Mouse (Mus musculus): ENCODE measurements around the gene Piwil4. TPM values are rescaled to one million over a fixed set of nuclear protein-coding genes. Genes with fewer than 3 reads are reported as not detected.

The Piwil4 gene
- polyA plus RNA-seq, 1 experiment: not detected

DNA sequence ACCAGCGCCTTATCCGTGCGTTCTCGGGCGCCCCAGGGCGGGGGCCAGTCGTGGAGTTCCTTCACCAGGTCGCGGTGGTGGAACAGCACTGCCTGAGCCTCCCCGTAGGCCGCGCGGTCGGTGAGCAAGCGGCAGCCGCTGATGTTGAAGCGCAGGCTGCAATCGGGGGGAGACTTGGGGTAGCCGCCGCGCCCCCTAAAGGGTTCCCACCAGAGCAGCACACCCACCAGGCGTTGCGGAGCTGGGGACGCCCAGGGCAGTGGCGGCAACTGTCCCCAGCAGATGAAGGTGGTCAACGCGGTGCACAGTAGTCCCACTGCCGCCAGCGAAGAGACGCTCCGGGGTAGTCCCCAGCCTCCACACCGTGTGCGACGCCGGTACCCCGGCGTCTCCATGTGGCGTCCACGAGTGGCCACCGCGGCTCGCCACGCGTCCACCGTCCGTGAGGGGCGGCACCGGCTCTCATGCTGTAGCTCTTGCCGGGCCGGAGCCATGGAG is 11.0 kb upstream of the Piwil4 start:
- Histone ChIP-seq H3K27ac (replicated peaks; ENCODE audit: low read depth, low read length) (no peak overlapping the region), H3K4me1 (ENCODE audit: control insufficient read depth, insufficient read depth, insufficient read length, low read length) (peaks cover 3% of the 10 kb centered on the region; the same call in 1 of the 2 replicates), H3K4me3 (ENCODE audit: insufficient read depth, low read depth, low read length) (peak overlapping the region; percentile 64)

DNA sequence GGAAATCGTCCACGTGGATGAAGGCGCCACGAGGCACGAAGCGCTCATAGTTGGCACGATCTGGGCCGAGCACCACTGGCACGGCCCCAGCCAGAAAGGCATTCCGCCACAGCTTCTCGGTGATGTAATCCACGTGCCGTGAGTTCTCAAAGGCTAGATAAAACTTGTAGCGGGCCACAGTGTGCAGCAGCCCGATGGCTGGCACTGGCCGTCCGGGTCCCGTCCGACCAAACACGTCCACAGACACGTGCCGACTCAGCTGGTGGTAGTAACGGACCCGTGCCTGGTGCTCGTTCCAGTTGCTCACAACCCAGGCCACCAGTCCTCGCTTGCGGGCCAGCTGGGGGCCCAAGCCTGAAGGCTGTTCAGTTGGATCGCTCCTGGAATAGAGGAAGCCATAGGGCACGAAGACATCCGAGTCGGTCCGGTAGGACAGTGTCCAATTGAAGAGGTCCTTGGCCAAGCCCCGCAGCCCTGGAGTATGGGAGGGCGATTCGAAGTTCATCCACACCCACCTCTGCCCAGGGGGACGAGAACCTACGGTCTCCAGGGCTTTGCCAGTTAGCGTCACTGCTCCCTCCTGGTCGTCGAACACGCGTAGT is 10.5 kb upstream of the Piwil4 start:
- peak overlapping the region; percentile 64 for H3K4me3 ChIP-seq (ENCODE audit: insufficient read depth, low read depth, low read length)
- H3K4me1 ChIP-seq (ENCODE audit: control insufficient read depth, insufficient read depth, insufficient read length, low read length): peaks cover 3% of the 10 kb centered on the region; the same call in 1 of the 2 replicates
- H3K27ac ChIP-seq (replicated peaks; ENCODE audit: low read depth, low read length): no peak overlapping the region

DNA sequence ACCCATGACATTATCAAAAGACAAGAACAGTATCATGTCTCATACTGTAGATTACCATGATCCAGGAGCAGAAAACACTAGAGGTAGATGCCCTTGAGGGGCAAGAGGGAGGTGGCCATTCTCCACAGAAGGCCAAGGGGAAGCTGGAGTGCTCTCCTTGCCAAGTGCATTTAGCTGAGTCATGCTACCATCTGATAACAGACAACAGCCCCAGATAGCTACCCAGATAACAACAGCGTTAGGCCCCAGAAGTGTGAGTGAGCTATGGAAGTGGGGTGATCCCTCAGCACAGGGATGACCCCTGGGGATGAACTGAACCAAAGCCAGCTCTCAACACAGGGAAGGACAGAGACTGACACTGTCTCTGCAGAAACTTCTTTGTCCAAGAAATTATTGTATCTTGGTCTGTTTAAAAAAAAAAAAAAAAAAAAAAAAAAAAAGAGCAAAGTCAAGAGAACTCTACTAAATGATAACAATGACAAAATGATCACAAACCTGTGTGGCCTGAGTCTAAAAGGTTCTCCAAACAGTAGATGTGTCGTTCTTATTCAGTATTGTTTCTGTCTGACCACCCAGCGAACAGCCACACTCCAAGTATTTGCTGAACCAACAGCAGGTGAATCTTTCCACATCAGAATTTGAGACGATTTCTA is 909 bp downstream of the Piwil4 start:
- Histone ChIP-seq H3K27ac (replicated peaks; ENCODE audit: low read depth, low read length) (no peak overlapping the region), H3K4me1 (ENCODE audit: control insufficient read depth, insufficient read depth, insufficient read length, low read length) (no peaks in the 10 kb centered on the region), H3K4me3 (ENCODE audit: insufficient read depth, low read depth, low read length) (no peak overlapping the region)

GRCm38 (mm10) chr9:14730941-14731541 is 9.5 kb downstream of the Piwil4 start:
- H3K27ac ChIP-seq (replicated peaks; ENCODE audit: low read depth, low read length): no peak overlapping the region
- no peak overlapping the region for H3K4me3 ChIP-seq (ENCODE audit: insufficient read depth, low read depth, low read length)
- H3K4me1 ChIP-seq (ENCODE audit: control insufficient read depth, insufficient read depth, insufficient read length, low read length): peaks cover 10% of the 10 kb centered on the region

DNA sequence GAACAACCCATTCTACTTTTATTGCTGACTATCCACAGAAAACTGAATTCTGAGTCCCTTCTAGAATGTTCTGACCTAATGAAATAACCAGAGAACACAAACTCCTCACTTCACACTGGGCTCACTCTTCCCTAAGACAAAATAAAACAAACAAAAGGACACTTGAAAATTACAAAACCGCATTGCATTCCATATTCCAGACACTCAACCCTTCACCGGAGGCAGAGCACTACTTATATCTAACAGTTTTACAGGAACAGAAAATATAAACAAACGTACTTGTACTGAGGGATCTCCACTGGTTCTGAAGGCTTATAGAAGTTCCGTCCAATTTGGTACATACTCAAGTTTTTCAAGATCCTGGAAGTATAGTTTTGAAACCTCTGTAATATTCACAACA is 12.2 kb downstream of the Piwil4 start:
- Histone ChIP-seq H3K27ac (replicated peaks; ENCODE audit: low read depth, low read length) (no peak overlapping the region), H3K4me1 (ENCODE audit: control insufficient read depth, insufficient read depth, insufficient read length, low read length) (peaks cover 26% of the 10 kb centered on the region), H3K4me3 (ENCODE audit: insufficient read depth, low read depth, low read length) (no peak overlapping the region)

DNA sequence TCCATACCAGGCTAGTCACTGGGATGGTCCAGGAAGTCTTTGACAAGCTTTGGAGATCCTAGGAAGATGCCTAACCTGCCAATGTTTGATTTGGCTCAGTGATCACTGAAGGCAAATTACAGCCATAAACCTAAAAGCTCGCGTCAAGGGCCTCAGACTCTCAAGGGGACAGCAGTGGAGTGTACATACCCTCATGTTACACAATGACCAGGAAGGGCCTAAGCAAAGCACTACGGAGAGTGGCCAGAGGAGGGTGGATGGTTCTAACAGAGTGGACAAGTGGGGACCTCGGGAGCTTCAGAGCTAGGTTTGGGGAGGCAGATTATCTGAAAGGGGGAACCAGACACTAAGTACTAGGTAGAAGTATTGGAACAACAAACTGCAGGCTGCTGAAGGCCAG is 13.9 kb downstream of the Piwil4 start:
- Histone ChIP-seq H3K4me3 (ENCODE audit: insufficient read depth, low read depth, low read length) (no peak overlapping the region), H3K4me1 (ENCODE audit: control insufficient read depth, insufficient read depth, insufficient read length, low read length) (peaks cover 26% of the 10 kb centered on the region), H3K27ac (replicated peaks; ENCODE audit: low read depth, low read length) (0 out of 2 replicates have a peak overlapping the region, but pooled peaks have one; percentile 5)

- Histone ChIP-seq H3K27ac (replicated peaks; ENCODE audit: low read depth, low read length) (no peak overlapping the region; the same call in 1 of the 2 replicates), H3K4me3 (ENCODE audit: insufficient read depth, low read depth, low read length) (no peak overlapping the region), H3K4me1 (ENCODE audit: control insufficient read depth, insufficient read depth, insufficient read length, low read length) (peaks cover 22% of the 10 kb centered on the region; the same call in 1 of the 2 replicates)
Measured at GRCm38 (mm10) chr9:14726005-14726404, 14.5 kb downstream of the Piwil4 start.

GRCm38 (mm10) chr9:14724755-14725420 is 15.6 kb downstream of the Piwil4 start:
- Histone ChIP-seq H3K4me3 (ENCODE audit: insufficient read depth, low read depth, low read length) (no peak overlapping the region), H3K4me1 (ENCODE audit: control insufficient read depth, insufficient read depth, insufficient read length, low read length) (peaks cover 22% of the 10 kb centered on the region; the same call in 1 of the 2 replicates)

GRCm38 (mm10) chr9:14721610-14722009 is 18.9 kb downstream of the Piwil4 start:
- Histone ChIP-seq H3K4me1 (ENCODE audit: control insufficient read depth, insufficient read depth, insufficient read length, low read length) (peaks cover 29% of the 10 kb centered on the region), H3K4me3 (ENCODE audit: insufficient read depth, low read depth, low read length) (no peak overlapping the region), H3K27ac (replicated peaks; ENCODE audit: low read depth, low read length) (no peak overlapping the region)

More at GRCm38 (mm10) chr9:14724755-14725420, 15.6 kb downstream of the Piwil4 start:
- H3K27ac ChIP-seq (replicated peaks; ENCODE audit: low read depth, low read length): peak overlapping the region; percentile 79

- H3K4me3 ChIP-seq (ENCODE audit: insufficient read depth, low read depth, low read length): no peak overlapping the region
- H3K4me1 ChIP-seq (ENCODE audit: control insufficient read depth, insufficient read depth, insufficient read length, low read length): peaks cover 22% of the 10 kb centered on the region
- no peak overlapping the region for H3K27ac ChIP-seq (replicated peaks; ENCODE audit: low read depth, low read length)
Measured at GRCm38 (mm10) chr9:14720384-14720783, 20.1 kb downstream of the Piwil4 start.

DNA sequence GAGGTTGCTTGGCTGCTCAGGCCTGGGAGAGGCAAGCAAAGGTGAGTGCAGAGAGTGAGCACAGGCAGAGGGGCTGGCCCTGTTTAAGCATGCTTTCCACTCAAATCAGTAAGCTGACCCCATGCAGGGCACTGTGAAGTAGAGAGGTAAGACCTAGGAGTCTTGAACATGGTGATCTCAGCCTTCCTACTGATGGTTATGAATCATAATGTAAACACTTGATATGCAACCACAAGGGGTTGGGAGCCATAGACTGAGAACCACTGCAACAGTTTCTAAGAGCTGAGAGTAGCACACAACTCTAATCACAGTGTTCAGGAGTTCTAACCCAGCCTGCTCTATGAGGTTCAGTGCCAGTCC is 22.2 kb downstream of the Piwil4 start:
- Histone ChIP-seq H3K4me3 (ENCODE audit: insufficient read depth, low read depth, low read length) (peak overlapping the region; percentile 65), H3K4me1 (ENCODE audit: control insufficient read depth, insufficient read depth, insufficient read length, low read length) (peaks cover 8% of the 10 kb centered on the region), H3K27ac (replicated peaks; ENCODE audit: low read depth, low read length) (peak overlapping the region; percentile 44)

GRCm38 (mm10) chr9:14717689-14718331 is 22.7 kb downstream of the Piwil4 start:
- Histone ChIP-seq H3K27ac (replicated peaks; ENCODE audit: low read depth, low read length) (peak overlapping the region; percentile 44), H3K4me1 (ENCODE audit: control insufficient read depth, insufficient read depth, insufficient read length, low read length) (peaks cover 8% of the 10 kb centered on the region), H3K4me3 (ENCODE audit: insufficient read depth, low read depth, low read length) (peak overlapping the region; percentile 65)

DNA sequence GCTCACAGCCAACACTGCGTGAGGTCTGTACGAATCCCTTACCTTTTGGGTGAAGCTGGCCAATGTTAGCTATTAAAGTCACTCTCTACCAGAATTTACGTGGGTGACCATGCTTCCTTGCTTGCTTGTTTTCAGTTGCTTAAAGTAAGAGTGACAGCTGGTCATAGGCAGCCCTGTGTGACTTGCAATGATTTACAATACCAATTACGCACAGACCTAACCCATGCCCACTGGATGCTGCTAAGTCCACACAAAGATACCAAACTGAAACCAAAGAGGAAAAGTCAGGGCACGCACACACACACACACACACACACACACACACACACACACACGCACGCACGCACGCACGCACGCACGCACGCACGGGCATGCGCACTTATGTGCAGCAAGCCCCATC is 25.3 kb downstream of the Piwil4 start:
- Histone ChIP-seq H3K27ac (replicated peaks; ENCODE audit: low read depth, low read length) (no peak overlapping the region), H3K4me1 (ENCODE audit: control insufficient read depth, insufficient read depth, insufficient read length, low read length) (peaks cover 8% of the 10 kb centered on the region), H3K4me3 (ENCODE audit: insufficient read depth, low read depth, low read length) (no peak overlapping the region)

GRCm38 (mm10) chr9:14710910-14711309 is 29.6 kb downstream of the Piwil4 start:
- H3K27ac ChIP-seq (replicated peaks; ENCODE audit: low read depth, low read length): no peak overlapping the region
- no peaks in the 10 kb centered on the region for H3K4me1 ChIP-seq (ENCODE audit: control insufficient read depth, insufficient read depth, insufficient read length, low read length)
- H3K4me3 ChIP-seq (ENCODE audit: insufficient read depth, low read depth, low read length): no peak overlapping the region

Measured in brown adipose tissue, adult 24 weeks (tissue).